Mouse (Mus musculus) embryo, embryonic 11 days (tissue): Measurements from ENCODE around the gene Tspear.
"Not testable (repeated sequence)": the region's sequence is repeated elsewhere in the genome, so short reads cannot be mapped to it uniquely, and the experiment has no call there.

Experiments
- DNase-seq: peaks from one replicate; pipeline ENCODE4 v3.0.0-alpha.2; 2015

The Tspear gene

DNA sequence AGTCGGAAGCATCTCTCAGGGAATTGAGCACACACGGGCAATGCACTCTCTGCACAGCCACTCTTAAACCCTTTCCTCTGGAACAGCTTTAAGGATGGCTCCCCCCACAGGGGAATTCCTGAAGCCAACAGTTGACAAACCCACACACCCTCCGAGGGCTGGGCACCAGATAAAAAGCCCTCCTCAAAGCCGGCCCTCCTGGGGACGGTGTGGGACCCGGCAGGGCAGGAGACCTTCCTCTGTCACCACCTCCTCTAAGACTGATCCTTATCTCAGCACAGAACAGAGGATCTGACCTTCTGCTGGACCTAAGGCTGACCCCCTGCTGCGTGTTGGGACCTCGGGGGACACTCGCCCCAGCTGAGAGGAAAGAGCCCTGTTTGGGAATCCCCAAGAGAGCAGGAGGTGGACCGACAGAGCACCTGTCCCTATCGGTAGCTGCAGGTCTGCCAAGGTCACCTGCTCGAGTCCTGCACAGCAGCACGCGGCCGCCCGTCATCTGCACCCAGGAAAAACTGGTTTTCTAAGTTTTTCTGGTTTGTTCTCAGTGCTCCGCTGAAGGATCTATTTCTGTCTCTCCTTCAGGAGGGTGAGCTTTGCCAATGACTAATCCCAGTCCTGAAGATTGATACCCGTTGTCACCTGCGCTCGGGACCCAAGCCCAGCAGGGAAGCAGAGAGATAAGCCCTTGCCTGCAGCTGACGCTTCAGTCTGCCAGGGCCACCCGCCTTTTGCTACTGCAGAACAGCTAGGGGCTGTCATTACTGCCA lies at the start of gene Tspear:
Gene Tspear (plus strand): TSS at position 675 of the 770 bp plus-strand sequence.
- no peak for DNase-seq

DNA sequence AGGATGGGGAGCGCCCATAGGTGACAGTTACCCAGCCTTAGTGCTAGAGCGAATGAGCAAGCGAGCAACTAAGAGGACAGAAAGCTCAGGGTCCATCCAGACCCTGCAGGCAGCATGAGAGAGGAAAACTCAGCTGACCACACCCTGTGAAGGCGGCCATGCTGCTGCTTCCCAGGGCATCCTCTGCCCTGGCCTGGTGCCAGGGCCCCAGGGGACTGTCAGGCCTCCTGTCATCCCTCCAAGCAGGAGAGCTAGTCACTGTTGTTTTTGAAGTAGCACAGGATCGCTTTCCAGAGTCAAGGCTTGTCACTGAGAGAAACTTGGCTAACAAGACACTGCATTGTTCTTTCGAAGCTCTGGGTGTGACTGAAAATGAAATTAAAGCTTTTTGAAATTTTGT lies 47.4 kb upstream of the Tspear start:
- no peak for DNase-seq

- no peak for DNase-seq
These were observed 43.2 kb upstream of the Tspear start for GRCm38 (mm10) chr10:77643160-77643559.

DNA sequence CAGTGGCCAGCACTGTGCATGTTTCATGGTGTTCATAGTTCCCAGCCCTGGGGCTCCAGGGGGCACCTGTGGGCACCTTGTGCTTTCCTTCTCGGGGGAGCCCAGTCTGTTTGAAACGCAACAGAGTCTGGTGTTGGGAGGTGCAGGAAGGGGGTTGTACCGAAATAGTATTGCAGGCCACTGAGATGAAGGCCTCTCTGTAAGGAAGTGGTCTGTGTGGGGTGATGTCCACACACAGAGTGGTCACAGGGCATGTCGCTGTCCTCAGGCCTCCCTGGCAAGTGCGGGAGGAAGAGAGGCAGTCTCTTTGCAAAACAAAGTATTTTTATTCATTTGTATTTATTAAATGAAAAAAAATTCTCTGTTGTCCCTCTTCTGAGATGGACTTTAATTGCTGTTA lies 40.8 kb upstream of the Tspear start:
- no peak for DNase-seq

- DNase-seq = no peak
These were observed 38.9 kb upstream of the Tspear start for GRCm38 (mm10) chr10:77647461-77647860.

GRCm38 (mm10) chr10:77647901-77648300 lies 38.5 kb upstream of the Tspear start:
- DNase-seq = no peak

DNA sequence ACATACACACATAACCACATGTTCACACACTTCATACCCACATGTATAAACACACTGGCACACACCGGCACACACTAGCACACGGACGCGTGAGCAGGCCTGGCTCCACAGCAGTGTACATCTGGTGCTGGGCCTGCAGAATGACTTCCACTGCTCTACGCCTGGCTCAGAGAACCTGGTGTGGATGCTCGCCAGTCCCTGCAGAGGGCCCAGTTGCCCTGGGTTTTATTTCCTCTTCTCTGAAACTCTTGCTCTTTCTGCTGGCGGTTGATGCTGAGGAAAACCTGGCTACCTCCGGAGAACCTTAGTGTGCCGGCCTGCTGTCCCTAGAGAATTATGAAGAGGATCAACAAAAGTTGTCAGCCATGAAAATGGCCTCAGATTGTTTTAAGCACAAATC lies 34.3 kb upstream of the Tspear start:
- DNase-seq = no peak

DNA sequence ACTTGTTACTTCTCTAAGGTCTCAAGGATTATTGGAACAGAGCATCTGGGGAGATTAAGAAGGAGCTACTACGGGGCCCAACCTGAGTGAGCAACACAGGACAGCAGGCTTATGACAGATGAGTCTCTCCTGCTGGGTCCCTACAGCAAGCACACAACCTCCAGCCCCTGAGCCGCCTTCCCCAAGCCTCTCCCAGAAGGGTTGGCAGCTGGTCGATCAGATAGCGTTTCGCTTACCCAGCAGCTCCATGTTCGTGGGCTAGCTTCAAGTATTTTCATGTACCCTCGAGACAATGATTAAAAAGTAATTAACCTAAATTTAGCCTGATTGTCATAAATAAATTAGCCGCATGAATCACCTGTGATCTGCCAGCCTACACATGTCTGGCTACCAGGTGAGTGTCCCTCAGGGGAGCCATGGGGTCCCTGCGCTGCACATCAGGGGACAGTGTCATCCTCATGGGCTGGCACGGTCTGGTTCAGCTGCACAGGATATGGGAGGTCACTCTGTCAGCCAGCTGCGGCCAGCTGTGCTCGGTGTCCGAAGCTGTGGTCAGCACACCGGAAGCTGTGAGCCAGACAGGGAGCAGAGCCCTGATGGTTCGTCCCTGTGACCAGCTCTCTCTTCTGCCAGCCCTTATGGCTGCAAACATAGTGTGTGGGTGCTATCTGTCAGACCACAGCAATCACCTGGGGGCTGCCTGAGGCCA lies 27.9 kb upstream of the Tspear start:
- DNase-seq = no peak

DNA sequence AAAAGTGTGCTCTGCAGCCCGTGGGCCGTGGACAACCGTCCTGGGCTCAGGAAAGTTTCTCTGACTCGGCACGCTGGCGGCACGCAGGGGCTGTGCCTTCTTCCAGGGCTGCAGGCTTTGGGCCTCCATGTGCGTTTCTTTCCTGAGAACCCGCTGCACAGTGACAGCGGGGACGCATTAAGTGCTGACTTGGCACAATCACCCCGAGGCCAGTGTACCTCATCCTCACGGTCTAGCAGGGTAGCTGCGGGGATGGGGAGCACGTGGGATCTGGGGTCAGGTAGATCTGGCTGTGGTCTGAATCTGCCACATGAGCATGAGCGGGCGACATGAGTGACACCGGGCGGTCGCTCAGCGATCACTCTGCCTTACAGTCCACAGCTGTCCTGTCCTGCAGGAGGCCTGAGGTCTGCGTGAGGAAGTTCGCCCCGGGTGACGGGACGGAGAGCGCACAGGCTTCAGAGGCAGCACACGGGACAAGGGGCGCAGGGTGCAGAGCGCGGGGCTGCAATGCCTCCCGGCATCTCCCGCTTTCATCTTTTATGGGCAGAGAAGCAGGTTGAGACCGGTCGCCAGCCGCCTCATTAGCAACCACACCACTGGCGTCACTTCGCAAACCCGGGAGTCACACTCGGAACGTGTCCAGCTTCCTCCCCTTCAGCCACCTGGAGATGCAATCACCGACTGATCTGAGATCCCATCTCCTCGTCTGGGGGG lies 22.3 kb upstream of the Tspear start:
- peak; percentile 16 for DNase-seq

DNA sequence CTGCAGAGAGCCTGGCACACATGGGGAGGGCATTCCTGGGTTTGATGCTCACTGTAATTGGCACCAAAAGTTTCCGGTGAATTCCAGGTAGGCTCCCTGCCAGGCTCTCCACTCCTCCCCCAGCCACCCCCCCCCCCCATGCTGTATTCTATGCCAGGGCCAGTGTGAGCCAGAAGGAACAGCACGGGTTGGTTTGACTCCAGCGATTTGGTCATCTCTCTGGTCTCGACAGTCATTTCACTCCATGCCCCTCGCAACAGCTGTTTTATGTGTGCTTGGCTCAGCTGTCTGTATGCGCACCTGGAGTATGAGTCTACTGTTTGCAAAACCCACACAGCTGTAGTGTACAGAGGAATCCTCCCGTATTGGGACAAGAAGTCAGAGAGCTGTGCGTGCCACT lies 20.0 kb upstream of the Tspear start:
- no peak for DNase-seq

DNA sequence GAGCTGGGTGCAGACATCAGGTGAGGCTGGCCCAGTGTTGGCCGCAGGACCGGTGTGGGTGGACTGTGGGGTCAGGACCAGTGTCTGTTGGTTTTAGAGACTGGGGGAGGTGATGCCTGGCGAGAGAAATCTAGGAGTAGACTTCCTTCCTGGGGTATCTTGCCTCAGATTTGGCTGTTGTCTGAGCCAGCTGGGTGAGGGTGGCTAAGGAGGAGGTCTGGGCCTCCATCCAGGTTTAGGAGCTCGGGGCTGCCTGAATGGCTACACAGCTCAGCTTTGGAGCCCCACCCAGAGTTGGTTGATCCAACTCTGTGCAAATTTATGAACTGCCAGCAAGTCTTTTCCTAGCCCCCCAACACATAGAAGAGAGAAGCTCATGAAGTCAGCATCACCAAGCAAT lies 19.0 kb upstream of the Tspear start:
- no peak for DNase-seq

DNA sequence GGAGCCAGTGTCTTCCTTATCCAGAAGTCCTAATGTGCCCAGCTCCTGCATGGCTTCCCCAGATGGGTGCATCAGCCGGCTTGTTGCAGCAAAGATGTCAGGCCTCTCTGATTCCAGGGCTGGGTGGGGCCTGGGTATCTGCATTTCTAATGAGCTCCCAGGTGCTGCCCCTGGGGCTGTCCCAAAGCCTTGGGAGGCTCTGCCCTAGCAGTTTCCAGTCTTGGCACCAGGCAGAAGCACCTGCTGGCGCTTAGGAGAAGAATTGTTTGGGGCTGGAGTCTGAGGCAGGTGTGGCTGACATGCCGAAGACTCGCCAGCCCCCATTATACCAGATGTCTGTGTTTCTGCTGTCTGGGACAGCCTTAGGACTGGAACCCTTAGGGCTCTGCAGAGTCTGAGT lies 15.7 kb upstream of the Tspear start:
- DNase-seq = no peak

DNA sequence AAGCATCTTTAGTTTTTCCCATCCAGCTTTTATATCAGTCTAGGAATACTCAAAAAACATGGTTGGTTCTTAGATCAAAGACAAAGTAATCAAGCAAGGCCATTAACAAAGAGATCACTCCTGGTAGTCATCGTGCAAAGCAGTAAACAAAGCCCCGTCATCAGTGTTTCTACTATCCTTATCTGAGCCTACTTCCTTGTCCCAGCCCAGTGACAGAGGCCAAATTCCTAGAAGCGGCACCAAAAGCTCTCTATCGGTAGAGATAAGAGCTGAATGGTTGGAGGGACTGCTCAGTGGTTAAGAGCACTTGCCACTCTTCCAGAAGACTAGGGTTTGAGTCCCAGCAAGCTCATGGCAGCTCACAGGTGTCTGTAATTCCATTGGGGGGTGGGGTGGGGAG lies 14.8 kb upstream of the Tspear start:
- no peak for DNase-seq

GRCm38 (mm10) chr10:77673765-77674164 lies 12.6 kb upstream of the Tspear start:
- DNase-seq = no peak

- DNase-seq = peak; percentile 59
These were observed 8.8 kb upstream of the Tspear start for GRCm38 (mm10) chr10:77677562-77677961.

DNA sequence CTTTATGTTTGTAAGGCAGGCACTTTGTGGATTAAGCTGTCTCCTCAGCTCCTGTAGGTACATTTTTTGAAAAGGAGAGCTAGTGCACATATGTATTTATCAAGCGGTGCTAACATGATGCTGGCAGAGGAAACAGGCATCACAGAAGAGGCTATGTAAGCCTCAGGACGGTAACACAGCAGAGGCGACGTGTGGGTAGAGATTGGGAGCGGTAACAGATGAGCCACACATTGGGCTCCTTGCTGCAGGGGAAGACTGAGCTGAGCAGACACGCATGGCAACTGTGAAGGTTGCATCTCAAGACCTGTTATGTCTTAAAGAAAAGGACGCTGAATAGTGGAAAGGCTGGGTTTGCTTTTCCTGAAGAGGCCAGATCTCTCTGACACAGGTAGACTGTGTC lies 3.4 kb upstream of the Tspear start:
- no peak for DNase-seq

DNA sequence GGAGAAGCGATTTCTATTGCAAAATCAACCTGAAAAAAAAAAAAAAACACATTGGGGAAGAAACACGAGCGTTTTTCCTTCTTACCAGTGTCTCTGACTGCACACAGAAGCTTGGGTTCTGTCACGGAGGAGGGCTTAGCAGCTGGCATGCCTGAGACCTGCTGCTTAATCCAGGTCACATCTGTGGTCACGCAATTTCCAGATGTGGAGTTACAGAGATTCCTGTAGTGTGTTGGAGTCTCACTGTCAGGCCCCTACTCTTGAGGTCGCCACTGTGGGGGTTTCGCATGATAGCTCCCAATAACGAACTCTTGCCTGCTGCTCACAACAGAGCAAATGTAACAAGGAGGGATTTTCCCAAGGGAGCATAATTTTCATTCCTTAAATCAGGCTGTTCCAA lies 2.2 kb upstream of the Tspear start:
- DNase-seq = peak; percentile 54

DNA sequence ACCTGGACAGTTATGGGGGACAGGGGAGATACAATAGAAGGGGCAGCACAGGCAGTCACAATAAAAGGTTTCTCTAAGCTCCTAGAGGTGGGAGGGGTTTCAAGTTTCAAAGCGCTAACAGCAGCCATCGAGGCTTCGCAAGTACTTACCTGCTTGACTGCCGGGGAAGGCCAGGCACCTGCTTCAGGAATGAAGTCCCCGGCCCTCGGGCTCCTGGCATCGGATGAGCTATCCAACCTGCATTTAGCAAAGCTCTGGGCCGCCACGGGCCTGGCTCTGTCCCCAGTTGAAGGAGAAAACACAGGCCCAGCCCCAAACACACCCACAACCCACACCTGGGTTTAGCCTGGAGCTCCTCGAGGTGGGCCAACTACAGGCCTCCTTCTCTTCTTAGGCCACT lies 652 bp downstream of the Tspear start:
- DNase-seq = no peak

DNA sequence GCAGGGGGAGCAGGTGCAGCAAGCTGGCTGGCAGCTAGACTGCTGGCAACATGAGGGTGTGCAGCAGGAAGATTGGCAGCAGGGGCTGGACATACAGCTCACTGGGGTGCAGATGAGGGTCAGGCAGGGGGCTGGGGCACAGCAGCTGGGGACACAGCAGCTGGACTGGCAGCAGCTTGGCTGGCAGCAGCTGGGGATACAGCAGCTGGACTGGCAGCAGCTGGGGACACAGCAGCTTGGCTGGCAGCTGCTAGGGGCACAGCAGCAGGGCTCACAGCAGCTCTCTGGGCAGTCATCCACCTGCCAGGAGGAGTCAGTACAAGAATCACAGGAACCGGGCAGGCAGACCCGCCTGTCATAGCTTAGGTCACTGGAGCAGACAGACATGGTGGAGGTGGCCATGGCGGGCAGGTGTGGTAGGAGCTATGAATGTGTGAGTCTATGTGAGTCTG lies 4.0 kb downstream of the Tspear start, which contains the start of gene Gm19402:
Gene Gm19402 (minus strand): TSS at position 402 of the 452 bp plus-strand sequence.
- DNase-seq = not testable (repeated sequence)

DNA sequence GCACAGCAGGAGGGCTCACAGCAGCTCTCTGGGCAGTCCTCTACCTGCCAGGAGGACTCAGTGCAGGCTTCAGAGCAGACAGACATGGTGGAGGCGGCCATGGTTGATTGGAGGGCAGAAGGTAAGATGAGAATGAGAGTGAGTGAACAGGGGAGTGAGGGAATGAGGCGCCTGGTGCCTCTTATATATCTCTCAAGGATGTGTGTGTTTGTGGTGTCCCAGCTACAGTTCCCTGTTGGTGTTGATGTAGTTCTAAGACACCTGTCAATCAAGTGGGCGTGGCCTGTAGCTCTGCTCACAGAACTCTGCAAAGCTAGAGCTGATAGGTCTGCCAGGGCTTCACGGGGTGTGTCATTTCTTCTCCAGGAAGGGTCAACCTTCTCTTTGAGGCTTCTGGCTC lies 10.8 kb downstream of the Tspear start, which contains the start of gene Gm9508:
Gene Gm9508 (minus strand): TSS at position 101 of the 400 bp plus-strand sequence.
- DNase-seq = no peak

- no peak for DNase-seq
These were observed 20.0 kb downstream of the Tspear start, which contains the start of gene Gm10272 for GRCm38 (mm10) chr10:77706326-77706725. Gene Gm10272, plus strand, starts transcription at chr10:77706626.

- no peak for DNase-seq
These were observed 23.5 kb downstream of the Tspear start for GRCm38 (mm10) chr10:77709831-77710230.

GRCm38 (mm10) chr10:77711157-77711556 lies 24.8 kb downstream of the Tspear start, which contains the start of gene Gm10024:
Gene Gm10024, plus strand, starts transcription at chr10:77711457.
- DNase-seq = not testable (repeated sequence)
